Mouse (Mus musculus): ENCODE measurements around the gene Ppm1j. TPM values are rescaled to one million over a fixed set of nuclear protein-coding genes. Genes with fewer than 3 reads are reported as not detected.
A peak's percentile ranks its signal among the peaks of the same experiment; 100 is the strongest.

Ppm1j gene
- polyA plus RNA-seq, 1 experiment from 2014 or later, result 0.69 TPM

- WGBS, result under 1% methylated on average over 20 of the region's 20 CpGs
- H3K4me2 ChIP-seq (ENCODE audit: low read length), result peak overlapping the region; percentile 50
- no peaks in the 10 kb centered on the region for H3K36me3 ChIP-seq (ENCODE audit: control insufficient read depth, insufficient read depth, low read length)
- peaks cover 49% of the 10 kb centered on the region for H3K27me3 ChIP-seq (replicated peaks; ENCODE audit: control insufficient read depth, insufficient read depth, low read length)
- no peak overlapping the region for H3K27ac ChIP-seq (ENCODE audit: low read depth, low read length)
- peaks cover 10% of the 10 kb centered on the region for H3K4me1 ChIP-seq (ENCODE audit: control insufficient read depth, insufficient read depth, low read length)
- ATAC-seq (peak; percentile 24; the same call in 1 of the 2 replicates), DNase-seq (ENCODE audit: low spot score) (peak; percentile 71)
- H3K9me3 ChIP-seq (replicated peaks; ENCODE audit: control insufficient read depth, low read length), result no peaks in the 10 kb centered on the region
- H3K9ac ChIP-seq (ENCODE audit: low read length), result peak overlapping the region; percentile 29; the same call in 1 of the 2 replicates
- peak overlapping the region; percentile 22 for H3K4me3 ChIP-seq (ENCODE audit: low read depth, low read length)
Observed at GRCm38 (mm10) chr3:104777342-104777741, 3.5 kb upstream of the Ppm1j start.

GRCm38 (mm10) chr3:104779949-104780348 lies 907 bp upstream of the Ppm1j start:
- Histone ChIP-seq H3K27ac (ENCODE audit: low read depth, low read length) (no peak overlapping the region), H3K9me3 (replicated peaks; ENCODE audit: control insufficient read depth, low read length) (no peaks in the 10 kb centered on the region), H3K4me3 (ENCODE audit: low read depth, low read length) (no peak overlapping the region), H3K27me3 (replicated peaks; ENCODE audit: control insufficient read depth, insufficient read depth, low read length) (peaks cover 67% of the 10 kb centered on the region), H3K36me3 (ENCODE audit: control insufficient read depth, insufficient read depth, low read length) (no peaks in the 10 kb centered on the region), H3K4me2 (ENCODE audit: low read length) (no peak overlapping the region), H3K4me1 (ENCODE audit: control insufficient read depth, insufficient read depth, low read length) (peaks cover 10% of the 10 kb centered on the region), H3K9ac (ENCODE audit: low read length) (no peak overlapping the region)
- 0% methylated on average over 7 of the region's 7 CpGs for WGBS
- DNase-seq (ENCODE audit: low spot score), result peak; percentile 85
- peak; percentile 27; the same call in 1 of the 2 replicates for ATAC-seq

- no peaks in the 10 kb centered on the region for H3K36me3 ChIP-seq (ENCODE audit: control insufficient read depth, insufficient read depth, low read length)
- ATAC-seq (no peak; the same call in 1 of the 2 replicates), DNase-seq (ENCODE audit: low spot score) (no peak)
- H3K4me3 ChIP-seq (ENCODE audit: low read depth, low read length), result peak within 1 kb of the TSS; percentile 40
- peaks cover 10% of the 10 kb centered on the region for H3K4me1 ChIP-seq (ENCODE audit: control insufficient read depth, insufficient read depth, low read length)
- peaks cover 67% of the 10 kb centered on the region for H3K27me3 ChIP-seq (replicated peaks; ENCODE audit: control insufficient read depth, insufficient read depth, low read length)
- no peak within 1 kb of the TSS for H3K27ac ChIP-seq (ENCODE audit: low read depth, low read length)
- peak within 1 kb of the TSS; percentile 85 for H3K4me2 ChIP-seq (ENCODE audit: low read length)
- peak within 1 kb of the TSS; percentile 52 for H3K9ac ChIP-seq (ENCODE audit: low read length)
- WGBS, result under 1% methylated on average over 24 of the region's 26 CpGs
- no peaks in the 10 kb centered on the region for H3K9me3 ChIP-seq (replicated peaks; ENCODE audit: control insufficient read depth, low read length)
Observed at GRCm38 (mm10) chr3:104781471-104781903, 631 bp downstream of the Ppm1j start, which contains the start of gene Fam19a3. Gene Fam19a3 (minus strand): TSS chr3:104781840.

GRCm38 (mm10) chr3:104782061-104782681 lies 1.3 kb downstream of the Ppm1j start:
- Histone ChIP-seq H3K36me3 (ENCODE audit: control insufficient read depth, insufficient read depth, low read length) (no peaks in the 10 kb centered on the region), H3K27ac (ENCODE audit: low read depth, low read length) (no peak overlapping the region), H3K4me3 (ENCODE audit: low read depth, low read length) (peak overlapping the region; percentile 40; the same call in 1 of the 2 replicates), H3K27me3 (replicated peaks; ENCODE audit: control insufficient read depth, insufficient read depth, low read length) (peaks cover 60% of the 10 kb centered on the region), H3K4me2 (ENCODE audit: low read length) (no peak overlapping the region), H3K9ac (ENCODE audit: low read length) (no peak overlapping the region), H3K9me3 (replicated peaks; ENCODE audit: control insufficient read depth, low read length) (no peaks in the 10 kb centered on the region), H3K4me1 (ENCODE audit: control insufficient read depth, insufficient read depth, low read length) (peaks cover 10% of the 10 kb centered on the region)
- 15% methylated on average over 12 of the region's 12 CpGs for WGBS
- ATAC-seq, result no peak
- DNase-seq (ENCODE audit: low spot score), result no peak

GRCm38 (mm10) chr3:104783971-104784500 lies 3.2 kb downstream of the Ppm1j start:
- DNase-seq (ENCODE audit: low spot score), result no peak
- Histone ChIP-seq H3K9ac (ENCODE audit: low read length) (no peak overlapping the region), H3K27me3 (replicated peaks; ENCODE audit: control insufficient read depth, insufficient read depth, low read length) (peaks cover 50% of the 10 kb centered on the region), H3K9me3 (replicated peaks; ENCODE audit: control insufficient read depth, low read length) (no peaks in the 10 kb centered on the region), H3K36me3 (ENCODE audit: control insufficient read depth, insufficient read depth, low read length) (no peaks in the 10 kb centered on the region), H3K4me1 (ENCODE audit: control insufficient read depth, insufficient read depth, low read length) (peaks cover 14% of the 10 kb centered on the region), H3K4me2 (ENCODE audit: low read length) (no peak overlapping the region), H3K27ac (ENCODE audit: low read depth, low read length) (no peak overlapping the region), H3K4me3 (ENCODE audit: low read depth, low read length) (no peak overlapping the region)
- ATAC-seq, result no peak
- WGBS, result 36% methylated on average over 14 of the region's 14 CpGs

- Histone ChIP-seq H3K9ac (ENCODE audit: low read length) (no peak overlapping the region), H3K36me3 (ENCODE audit: control insufficient read depth, insufficient read depth, low read length) (no peaks in the 10 kb centered on the region), H3K4me1 (ENCODE audit: control insufficient read depth, insufficient read depth, low read length) (peaks cover 17% of the 10 kb centered on the region), H3K27ac (ENCODE audit: low read depth, low read length) (no peak overlapping the region), H3K27me3 (replicated peaks; ENCODE audit: control insufficient read depth, insufficient read depth, low read length) (peaks cover 39% of the 10 kb centered on the region), H3K9me3 (replicated peaks; ENCODE audit: control insufficient read depth, low read length) (no peaks in the 10 kb centered on the region), H3K4me3 (ENCODE audit: low read depth, low read length) (no peak overlapping the region), H3K4me2 (ENCODE audit: low read length) (no peak overlapping the region)
- 89% methylated on average over 6 of the region's 6 CpGs for WGBS
- DNase-seq (ENCODE audit: low spot score) (no peak), ATAC-seq (no peak)
Observed at GRCm38 (mm10) chr3:104785284-104785683, 4.4 kb downstream of the Ppm1j start.

GRCm38 (mm10) chr3:104788075-104788474 lies 7.2 kb downstream of the Ppm1j start, which contains the start of gene Rhoc:
Gene Rhoc (plus strand): TSS chr3:104788375.
- peak within 1 kb of the TSS; percentile 68 for H3K9ac ChIP-seq (ENCODE audit: low read length)
- H3K4me1 ChIP-seq (ENCODE audit: control insufficient read depth, insufficient read depth, low read length), result peaks cover 7% of the 10 kb centered on the region; the same call in 1 of the 2 replicates
- peak within 1 kb of the TSS; percentile 49 for H3K4me3 ChIP-seq (ENCODE audit: low read depth, low read length)
- no peak for DNase-seq (ENCODE audit: low spot score)
- peaks cover 17% of the 10 kb centered on the region for H3K27me3 ChIP-seq (replicated peaks; ENCODE audit: control insufficient read depth, insufficient read depth, low read length)
- ATAC-seq, result no peak
- no peaks in the 10 kb centered on the region for H3K9me3 ChIP-seq (replicated peaks; ENCODE audit: control insufficient read depth, low read length)
- H3K36me3 ChIP-seq (ENCODE audit: control insufficient read depth, insufficient read depth, low read length), result peaks cover 3% of the 10 kb centered on the region; the same call in 1 of the 2 replicates
- H3K27ac ChIP-seq (ENCODE audit: low read depth, low read length), result peak within 1 kb of the TSS; percentile 21; the same call in 1 of the 2 replicates
- WGBS, result 23% methylated on average over 3 of the region's 3 CpGs
- peak within 1 kb of the TSS; percentile 96 for H3K4me2 ChIP-seq (ENCODE audit: low read length)

- H3K9me3 ChIP-seq (replicated peaks; ENCODE audit: control insufficient read depth, low read length), result no peaks in the 10 kb centered on the region
- peak overlapping the region; percentile 96 for H3K4me2 ChIP-seq (ENCODE audit: low read length)
- DNase-seq (ENCODE audit: low spot score) (peak; percentile 72), ATAC-seq (peak; percentile 88)
- H3K27ac ChIP-seq (ENCODE audit: low read depth, low read length), result peak overlapping the region; percentile 21; the same call in 1 of the 2 replicates
- H3K36me3 ChIP-seq (ENCODE audit: control insufficient read depth, insufficient read depth, low read length), result peaks cover 3% of the 10 kb centered on the region; the same call in 1 of the 2 replicates
- under 1% methylated on average over 49 of the region's 52 CpGs for WGBS
- H3K4me1 ChIP-seq (ENCODE audit: control insufficient read depth, insufficient read depth, low read length), result peaks cover 7% of the 10 kb centered on the region; the same call in 1 of the 2 replicates
- peak overlapping the region; percentile 49 for H3K4me3 ChIP-seq (ENCODE audit: low read depth, low read length)
- peaks cover 10% of the 10 kb centered on the region; the same call in 1 of the 2 replicates for H3K27me3 ChIP-seq (replicated peaks; ENCODE audit: control insufficient read depth, insufficient read depth, low read length)
- H3K9ac ChIP-seq (ENCODE audit: low read length), result peak overlapping the region; percentile 68
Observed at GRCm38 (mm10) chr3:104788561-104789311, 7.9 kb downstream of the Ppm1j start.
